Mouse (Mus musculus): Measurements from ENCODE around the gene Prom1. TPM values are rescaled to one million over a fixed set of nuclear protein-coding genes. Genes with fewer than 3 reads are reported as not detected.

Gene Prom1
- total and polyA plus RNA-seq, 3 experiments: not detected

DNA sequence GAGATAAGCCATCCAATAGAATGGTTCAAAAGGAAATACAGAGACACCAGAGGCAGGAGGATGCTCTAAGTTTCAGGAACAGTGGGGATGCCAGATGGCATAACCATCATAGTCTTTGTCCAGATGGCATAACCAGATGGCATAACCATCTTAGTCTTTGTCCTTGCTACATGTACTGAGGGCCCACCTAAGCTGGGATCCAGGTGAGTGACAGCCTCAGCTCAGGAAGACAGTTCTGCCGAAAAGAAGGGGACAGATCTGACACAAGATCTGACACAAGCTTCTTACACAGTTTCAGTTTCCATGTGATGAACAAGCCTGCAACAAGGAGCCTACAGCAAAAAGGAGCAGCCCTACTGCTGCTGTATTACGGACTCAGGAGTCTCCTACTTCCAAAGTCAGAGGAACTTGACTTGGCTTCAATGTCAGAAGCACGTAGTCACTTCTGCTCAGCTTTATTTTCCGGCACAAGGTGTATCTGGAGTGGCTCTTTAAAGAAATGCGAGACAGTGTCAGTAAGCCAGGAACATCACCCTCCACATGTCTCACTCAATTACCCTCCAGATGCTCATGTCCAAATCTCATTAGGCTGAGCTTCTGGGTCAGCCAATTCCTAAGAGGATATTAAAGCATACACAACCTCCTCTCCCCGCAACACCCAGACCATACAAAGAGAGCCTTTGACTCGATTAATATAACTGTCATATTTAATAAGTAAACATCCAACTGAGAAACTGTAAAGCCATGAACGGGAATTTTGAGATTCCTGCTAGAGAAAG, 21.4 kb downstream of the Prom1 start:
- no peak for TF ChIP-seq POLR2AphosphoS2 (IDR thresholded peaks at IDR 0.05; ENCODE audit: low read length)
- TF ChIP-seq UBTF (IDR thresholded peaks at IDR 0.05; ENCODE audit: borderline replicate concordance, insufficient read depth, low read depth, low read length): no peak
- TF ChIP-seq MYC (IDR thresholded peaks at IDR 0.05; ENCODE audit: low read depth, low read length): no peak
- no peak for TF ChIP-seq BHLHE40 (IDR thresholded peaks at IDR 0.05; ENCODE audit: borderline replicate concordance, low read depth, low read length)
- no peak for TF ChIP-seq ZKSCAN1 (IDR thresholded peaks at IDR 0.05; ENCODE audit: low read depth, low read length)
- TF ChIP-seq TAL1 (IDR thresholded peaks at IDR 0.05; ENCODE audit: low read length): no peak
- TF ChIP-seq MXI1 (IDR thresholded peaks at IDR 0.05; ENCODE audit: low read depth, low read length): no peak
- no peaks in the 10 kb centered on the region for H3K36me3 ChIP-seq (ENCODE audit: control insufficient read depth in 1 of 2, insufficient read depth in 2 of 2, low read length in 2 of 2)
- H3K27me3 ChIP-seq (ENCODE audit: control insufficient read depth in 1 of 2, insufficient read depth in 2 of 2, low read length in 2 of 2): no peaks in the 10 kb centered on the region
- H3K4me3 ChIP-seq (ENCODE audit: control insufficient read depth in 1 of 2, insufficient read depth in 1 of 2, low read depth in 2 of 2, low read length in 2 of 2): no peak overlapping the region
- DNase-seq (ENCODE audit: low read depth, low spot score): no peak
- H3K27ac ChIP-seq (ENCODE audit: control insufficient read depth, low read depth, low read length): no peak overlapping the region
- H3K9ac ChIP-seq (ENCODE audit: control insufficient read depth, low read depth, low read length, poor library complexity, severe bottlenecking): no peak overlapping the region
- no peaks in the 10 kb centered on the region for H3K79me2 ChIP-seq (ENCODE audit: control insufficient read depth, insufficient read depth, low read length, poor library complexity)
- no peaks in the 10 kb centered on the region for H3K9me3 ChIP-seq (replicated peaks; ENCODE audit: insufficient read depth, low read length)
- H3K4me1 ChIP-seq (ENCODE audit: control insufficient read depth in 1 of 2, insufficient read depth in 2 of 2, low read length in 2 of 2): no peaks in the 10 kb centered on the region

- H3K4me3 ChIP-seq (ENCODE audit: control insufficient read depth in 1 of 2, insufficient read depth in 1 of 2, low read depth in 2 of 2, low read length in 2 of 2): no peak overlapping the region
- H3K27ac ChIP-seq (ENCODE audit: control insufficient read depth, low read depth, low read length): no peak overlapping the region
- H3K79me2 ChIP-seq (ENCODE audit: control insufficient read depth, insufficient read depth, low read length, poor library complexity): no peaks in the 10 kb centered on the region
- DNase-seq (ENCODE audit: low read depth, low spot score): no peak
- no peaks in the 10 kb centered on the region for H3K9me3 ChIP-seq (replicated peaks; ENCODE audit: insufficient read depth, low read length)
- H3K9ac ChIP-seq (ENCODE audit: control insufficient read depth, low read depth, low read length, poor library complexity, severe bottlenecking): no peak overlapping the region
- H3K36me3 ChIP-seq (ENCODE audit: control insufficient read depth in 1 of 2, insufficient read depth in 2 of 2, low read length in 2 of 2): no peaks in the 10 kb centered on the region
- no peaks in the 10 kb centered on the region for H3K4me1 ChIP-seq (ENCODE audit: control insufficient read depth in 1 of 2, insufficient read depth in 2 of 2, low read length in 2 of 2)
- TF ChIP-seq MEF2A (IDR thresholded peaks at IDR 0.05; ENCODE audit: extremely low read depth, insufficient replicate concordance, low read depth, low read length, poor library complexity, severe bottlenecking) (no peak), ETS1 (IDR thresholded peaks at IDR 0.05; ENCODE audit: low read depth, low read length) (no peak), ELF1 (IDR thresholded peaks at IDR 0.05; ENCODE audit: low read depth, low read length) (no peak), MAFK (IDR thresholded peaks at IDR 0.05; ENCODE audit: borderline replicate concordance, low read depth, low read length) (no peak), ZMIZ1 (IDR thresholded peaks at IDR 0.05; ENCODE audit: low read depth, low read length) (no peak), CHD1 (IDR thresholded peaks at IDR 0.05; ENCODE audit: low read depth, low read length) (no peak), MAX (IDR thresholded peaks at IDR 0.05; ENCODE audit: low read length) (no peak), MAZ (IDR thresholded peaks at IDR 0.05; ENCODE audit: low read depth, low read length) (no peak), JUND (IDR thresholded peaks at IDR 0.05; ENCODE audit: low read depth, low read length) (no peak), TBP (IDR thresholded peaks at IDR 0.05; ENCODE audit: low read depth, low read length) (no peak), E2F4 (IDR thresholded peaks at IDR 0.05; ENCODE audit: borderline replicate concordance, low read depth, low read length) (no peak), CHD2 (IDR thresholded peaks at IDR 0.05; ENCODE audit: low read length) (no peak), NRF1 (IDR thresholded peaks at IDR 0.05; ENCODE audit: insufficient read depth, low read depth, low read length, poor library complexity, severe bottlenecking) (no peak), ZKSCAN1 (IDR thresholded peaks at IDR 0.05; ENCODE audit: low read depth, low read length) (no peak)
- no peaks in the 10 kb centered on the region for H3K27me3 ChIP-seq (ENCODE audit: control insufficient read depth in 1 of 2, insufficient read depth in 2 of 2, low read length in 2 of 2)
These were observed 26.4 kb downstream of the Prom1 start for GRCm38 (mm10) chr5:44075432-44075831.
